Mouse (Mus musculus): ENCODE measurements around the gene Strbp. TPM values are rescaled to one million over a fixed set of nuclear protein-coding genes. Genes with fewer than 3 reads are reported as not detected.

Gene Strbp
- polyA plus RNA-seq, 2 experiments from 2014 or later: 7.6 to 8.3 TPM

Other genes starting within 250 kb of the Strbp start
- gene Gpr21, start 187.5 kb downstream of the Strbp start, polyA plus RNA-seq (2017; shearing (Covaris generic)): 1 to 10 TPM in 1 of 2 experiments, under 1 TPM in 1; 0.90 to 1.1 TPM
- under 1 TPM in 1 of 2 experiments, not detected in 1; 0.28 TPM for gene Crb2, start 72.4 kb upstream of the Strbp start, polyA plus RNA-seq (2017; shearing (Covaris generic))

Measured in CD4-positive, CD25-positive, alpha-beta regulatory T cell, adult 4 months (primary cell).